Mouse (Mus musculus): ENCODE measurements at regions not wholly inside any gene's neighbourhood (a gene's known extent, or its start where the extent isn't known, plus 50 kb on each side); places are given as distances from the start of the nearest gene placed in this dataset.

- DNase-seq (ENCODE audit: low read depth) = no peak
These were observed 141.1 kb upstream of the Pdgfd start for GRCm38 (mm10) chr9:6027272-6027671.

- DNase-seq (ENCODE audit: low read depth) = no peak
These were observed 102.0 kb upstream of the Pdgfd start for GRCm38 (mm10) chr9:6066419-6066818.

GRCm38 (mm10) chr9:6067460-6067859 lies 100.9 kb upstream of the Pdgfd start:
- DNase-seq (ENCODE audit: low read depth) = no peak

GRCm38 (mm10) chr9:6081271-6081670 lies 87.1 kb upstream of the Pdgfd start:
- no peak for DNase-seq (ENCODE audit: low read depth)

GRCm38 (mm10) chr9:6089913-6090312 lies 78.5 kb upstream of the Pdgfd start:
- no peak for DNase-seq (ENCODE audit: low read depth)

GRCm38 (mm10) chr9:6090747-6091146 lies 77.6 kb upstream of the Pdgfd start:
- peak; percentile 1 for DNase-seq (ENCODE audit: low read depth)

GRCm38 (mm10) chr9:6108093-6108492 lies 60.3 kb upstream of the Pdgfd start:
- DNase-seq (ENCODE audit: low read depth) = no peak
